Mouse (Mus musculus) MEL (cell line): ENCODE measurements at regions not wholly inside any gene's neighbourhood (a gene's known extent, or its start where the extent isn't known, plus 50 kb on each side); places are given as distances from the start of the nearest gene placed in this dataset.

ENCODE experiments used
- BHLHE40 ChIP-seq: IDR thresholded peaks from 2 replicates; pipeline ENCODE4 v1.6.1; 2012; ENCODE audit warnings: low read depth, mild to moderate bottlenecking, inconsistent platforms, low read length, improper control_type of control experiment, borderline replicate concordance
- CHD1 ChIP-seq: IDR thresholded peaks from 2 replicates; pipeline ENCODE4 v1.6.1; 2012; ENCODE audit warnings: low read depth, mild to moderate bottlenecking, inconsistent platforms, low read length, improper control_type of control experiment
- CHD2 ChIP-seq: IDR thresholded peaks from 2 replicates; pipeline ENCODE4 v1.6.1; 2011; ENCODE audit warnings: low read length, improper control_type of control experiment
- CTCF ChIP-seq, 3 experiments: IDR thresholded peaks in 2 of 3; conservative IDR thresholded peaks in 1 of 3; 2 replicates each; pipeline ENCODE4 v1.5.1; 2011 to 2012; ENCODE audit warnings: low read length in 3 of 3, low read depth in 2 of 3, mild to moderate bottlenecking in 2 of 3, improper control_type of control experiment in 1 of 3, inconsistent platforms in 1 of 3, mixed read lengths in 1 of 3, moderate library complexity in 1 of 3; ENCODE audit not compliant: control insufficient read depth in 1 of 3, insufficient read depth in 1 of 3, poor library complexity in 1 of 3, severe bottlenecking in 1 of 3
- EP300 ChIP-seq, 2 experiments: IDR thresholded peaks; 2 replicates each; pipeline ENCODE4 v1.6.1; 2011; ENCODE audit warnings: improper control_type of control experiment in 2 of 2, low read length in 2 of 2, low read depth in 1 of 2, mild to moderate bottlenecking in 1 of 2
- MEF2A ChIP-seq: IDR thresholded peaks from 2 replicates; pipeline ENCODE4 v1.6.1; 2014; ENCODE audit warnings: low read depth, mild to moderate bottlenecking, inconsistent platforms, low read length, improper control_type of control experiment; ENCODE audit not compliant: poor library complexity, insufficient replicate concordance, severe bottlenecking; ENCODE audit errors: extremely low read depth
- POLR2A ChIP-seq, 2 experiments: IDR thresholded peaks; 2 replicates each; pipeline ENCODE4 v1.6.1; 2011 to 2012; ENCODE audit warnings: low read length in 2 of 2, mild to moderate bottlenecking in 2 of 2, control low read depth in 1 of 2, improper control_type of control experiment in 1 of 2, low read depth in 1 of 2, moderate library complexity in 1 of 2; ENCODE audit not compliant: control insufficient read depth in 1 of 2, insufficient read depth in 1 of 2, poor library complexity in 1 of 2
- RAD21 ChIP-seq: IDR thresholded peaks from 2 replicates; pipeline ENCODE4 v1.6.1; 2011; ENCODE audit warnings: mild to moderate bottlenecking, low read depth, low read length, improper control_type of control experiment

DNA sequence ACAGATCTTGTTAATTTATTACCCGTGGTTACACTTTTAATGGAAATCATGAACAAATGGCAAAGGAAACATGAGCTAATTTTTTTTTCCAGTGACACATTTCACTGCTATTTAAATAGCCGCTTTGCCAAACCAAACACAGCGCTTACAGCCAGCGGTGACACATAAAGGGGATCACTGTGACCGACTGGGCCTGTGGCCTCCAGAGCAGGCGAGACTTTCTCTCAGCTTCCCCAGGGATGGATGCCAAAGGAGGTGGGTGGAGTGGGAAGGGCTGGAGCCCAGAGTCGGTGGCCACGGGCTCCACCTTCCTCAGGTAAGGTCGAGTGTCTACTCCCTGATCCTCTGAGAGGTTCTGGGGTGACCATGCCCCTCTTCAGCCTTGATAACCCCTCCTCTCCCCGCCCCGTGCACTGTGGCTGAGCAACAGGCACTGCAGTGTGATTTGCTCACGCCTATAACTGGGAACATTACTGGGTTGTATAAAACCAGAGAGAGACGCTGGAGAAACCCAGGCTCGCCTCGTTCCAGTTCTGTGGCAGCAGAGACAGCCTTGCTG is 66.6 kb upstream of the Pkdcc start:
- TF ChIP-seq CTCF (IDR thresholded peaks at IDR 0.05 in 2 of 3, conservative IDR thresholded peaks at IDR 0.05 in 1 of 3; ENCODE audit: control insufficient read depth in 1 of 3, insufficient read depth in 1 of 3, low read depth in 2 of 3, low read length in 3 of 3, poor library complexity in 1 of 3, severe bottlenecking in 1 of 3) (no peak), POLR2A (IDR thresholded peaks at IDR 0.05; ENCODE audit: control insufficient read depth in 1 of 2, insufficient read depth in 1 of 2, low read depth in 1 of 2, low read length in 2 of 2, poor library complexity in 1 of 2) (no peak), EP300 (IDR thresholded peaks at IDR 0.05; ENCODE audit: low read depth in 1 of 2, low read length in 2 of 2) (no peak), MEF2A (no peak), BHLHE40 (no peak), CHD2 (no peak), RAD21 (no peak), CHD1 (no peak)
